Mouse (Mus musculus): ENCODE results near the gene Smoc2.

Gene Smoc2

DNA sequence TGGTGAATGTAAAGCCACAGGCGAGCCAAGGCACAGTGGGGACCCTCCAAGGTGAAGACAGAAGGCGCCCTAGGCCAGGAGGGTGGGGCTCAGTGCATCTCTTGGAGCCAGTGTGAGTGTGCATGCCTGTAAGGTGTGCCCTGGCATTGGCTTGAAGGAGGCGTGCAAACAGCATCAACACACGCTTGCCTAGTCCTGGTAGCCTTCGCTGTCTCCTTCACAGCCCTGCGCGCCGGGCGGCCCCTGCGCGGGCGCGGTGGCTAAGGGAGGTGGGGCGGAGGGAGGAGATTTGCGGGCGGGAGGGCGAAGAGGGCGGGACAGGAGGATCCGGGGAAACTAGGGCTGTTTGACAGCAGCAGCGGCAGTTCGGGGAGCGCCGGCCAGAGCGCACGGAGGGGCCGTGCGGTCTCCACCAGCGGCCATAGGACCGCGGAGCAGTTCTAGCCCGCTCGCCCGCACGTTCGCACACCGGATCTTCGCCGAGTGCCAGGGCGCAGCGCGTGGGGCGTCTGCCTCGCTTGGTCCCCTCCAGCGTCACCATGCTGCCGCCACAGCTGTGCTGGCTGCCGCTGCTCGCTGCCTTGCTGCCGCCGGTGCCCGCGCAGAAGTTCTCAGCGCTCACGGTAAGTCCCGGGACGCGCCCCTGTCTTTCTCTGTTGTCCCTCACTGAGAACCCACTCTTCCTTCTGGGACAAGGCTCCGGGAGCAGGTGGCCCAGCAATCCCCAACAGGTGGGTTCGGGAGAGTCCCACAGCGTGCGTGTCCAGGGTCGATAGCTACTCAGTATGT, at the start of gene Smoc2:
Gene Smoc2, plus strand, starts transcription at position 330 of the 789 bp plus-strand sequence.
- peak; percentile 25 for DNase-seq

DNA sequence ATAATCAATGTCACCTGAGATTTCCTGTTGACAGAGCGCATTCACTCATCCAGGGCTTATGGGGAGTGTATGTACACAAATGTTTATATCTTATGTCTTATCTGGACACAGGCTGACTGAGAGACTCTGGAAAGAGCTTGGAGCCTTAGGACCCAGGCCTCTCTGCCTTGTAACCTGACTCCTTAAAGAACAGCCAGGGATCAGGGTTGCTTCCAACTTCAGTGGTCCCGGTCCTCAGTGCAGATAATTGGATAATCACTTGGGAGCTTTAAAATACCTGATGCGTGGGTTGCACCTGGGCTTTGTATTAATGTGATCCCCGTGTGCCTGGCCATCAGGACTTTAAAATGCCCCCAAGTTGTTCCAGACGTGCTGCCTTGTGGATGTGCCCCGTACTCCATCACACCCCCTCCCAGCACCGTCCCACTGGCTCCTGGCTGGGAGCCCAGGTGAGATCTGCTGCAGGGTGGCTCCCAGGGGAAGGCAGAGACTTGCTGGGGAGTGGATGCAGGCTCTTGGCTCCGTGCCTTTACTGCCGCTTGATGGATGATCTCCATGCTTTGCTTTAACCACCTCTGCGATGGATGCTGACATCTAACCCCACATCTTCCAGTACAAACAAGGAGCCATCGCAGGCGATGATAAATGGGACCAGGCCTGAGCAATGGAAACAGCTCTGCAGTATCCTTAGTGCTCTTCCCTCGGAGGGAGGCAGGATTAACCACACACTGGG, 48.4 kb upstream of the Smoc2 start:
- no peak for DNase-seq

DNA sequence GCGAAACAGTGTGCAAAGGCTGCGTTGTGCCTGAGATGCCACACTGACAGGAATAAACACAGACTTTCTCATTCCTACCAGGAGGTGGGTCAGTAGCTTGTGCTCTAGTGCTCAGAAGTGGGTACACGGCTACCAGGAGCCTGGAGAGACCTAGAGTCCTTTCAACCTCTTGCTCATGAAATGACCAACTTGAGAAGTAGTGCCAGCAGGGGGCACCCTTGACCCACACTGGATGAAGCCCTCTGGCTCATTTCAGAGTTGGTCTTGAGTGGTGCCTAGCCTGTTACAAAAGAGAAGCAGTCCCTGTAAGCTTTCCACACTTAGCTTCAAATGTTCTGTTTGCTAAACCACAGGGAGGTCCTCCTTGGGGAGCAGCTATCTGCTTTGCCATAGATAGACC, 46.7 kb upstream of the Smoc2 start:
- DNase-seq, result peak; percentile 92

DNA sequence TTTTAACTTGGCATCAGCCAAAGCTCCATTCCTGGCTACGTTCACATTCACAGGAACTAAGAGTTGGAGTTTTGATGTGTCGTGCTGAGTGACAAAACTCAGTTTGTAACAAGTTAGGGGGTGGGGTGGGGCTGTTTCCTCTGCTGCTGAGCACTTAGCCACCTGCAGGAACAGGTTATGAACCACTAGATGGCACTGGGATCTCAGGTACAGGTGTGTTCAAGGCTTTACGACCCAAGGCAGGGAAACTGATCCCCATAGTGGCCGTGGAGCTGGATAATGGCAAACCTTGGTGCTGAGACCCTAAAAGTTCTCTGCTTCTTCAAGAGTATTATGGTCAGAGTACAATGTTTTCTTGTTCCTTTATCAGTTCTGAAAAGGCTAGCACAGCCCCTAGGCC, 45.6 kb upstream of the Smoc2 start:
- DNase-seq, result peak; percentile 13

DNA sequence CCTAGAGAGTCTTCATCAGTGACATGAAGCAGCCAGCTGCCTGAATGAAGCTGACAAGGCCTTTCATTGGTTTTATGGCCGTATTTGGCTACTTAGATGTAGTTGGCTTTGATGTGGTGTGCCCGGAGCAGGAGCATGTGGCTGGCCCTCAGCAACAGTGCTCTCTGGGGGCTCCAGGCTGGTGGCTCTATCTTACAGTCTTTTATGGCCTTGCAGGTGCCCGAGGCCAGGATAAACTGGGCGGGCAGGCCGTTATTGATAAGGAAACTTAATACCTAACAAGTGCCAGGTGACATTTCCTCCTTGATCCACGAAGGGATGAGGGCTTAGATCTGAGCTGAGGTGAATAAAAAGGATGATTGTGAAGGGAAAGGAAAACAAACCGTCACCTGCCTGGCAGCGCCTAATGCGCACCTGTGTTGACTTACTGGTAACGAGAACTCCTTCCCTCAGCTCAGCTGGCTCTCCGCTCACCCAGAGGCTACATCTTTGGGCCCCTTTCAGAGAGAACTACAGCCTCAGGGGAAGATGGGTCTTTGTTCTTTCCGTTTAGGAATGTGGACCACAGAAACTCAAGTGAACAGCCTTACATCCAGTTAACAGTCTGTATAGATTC, 44.4 kb upstream of the Smoc2 start:
- DNase-seq, result no peak

DNA sequence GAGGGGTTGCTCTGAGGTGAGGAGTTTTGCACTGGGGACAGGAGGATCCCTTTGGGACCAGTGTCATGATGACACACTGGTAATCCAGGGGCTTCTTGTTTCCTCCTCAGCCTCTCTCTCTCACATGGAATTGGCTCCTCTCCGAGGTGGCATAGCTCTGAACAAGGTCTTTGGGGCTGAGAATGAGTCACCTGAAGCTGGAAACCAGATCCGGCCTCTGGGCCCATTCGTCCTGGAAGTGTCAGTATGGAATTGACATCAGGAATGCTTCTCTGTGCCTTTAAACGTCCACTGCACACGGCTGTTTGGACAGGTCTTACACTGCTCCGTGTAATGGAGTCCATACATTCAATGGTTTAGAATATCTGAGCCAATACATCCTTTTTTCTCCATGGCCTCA, 42.2 kb upstream of the Smoc2 start:
- no peak for DNase-seq

DNA sequence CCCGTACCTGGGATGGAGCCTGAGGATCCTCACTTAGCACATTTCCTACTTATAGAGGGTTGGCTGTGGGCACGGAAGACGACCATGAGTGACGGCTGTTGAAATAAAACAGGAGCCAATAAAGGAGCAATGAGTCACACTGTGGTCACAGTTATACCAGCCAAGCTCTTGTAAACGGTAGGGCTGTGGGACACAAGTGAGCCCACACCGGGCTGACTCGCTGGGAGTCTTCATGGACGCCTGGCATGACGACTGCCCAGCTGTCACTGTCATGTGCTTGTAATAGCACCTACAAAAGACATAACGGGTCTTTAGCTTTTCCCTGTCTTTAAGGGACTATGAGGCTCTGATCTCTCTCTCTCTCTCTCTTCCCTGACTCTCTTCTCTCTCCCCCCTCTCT, 39.3 kb upstream of the Smoc2 start:
- no peak for DNase-seq

DNA sequence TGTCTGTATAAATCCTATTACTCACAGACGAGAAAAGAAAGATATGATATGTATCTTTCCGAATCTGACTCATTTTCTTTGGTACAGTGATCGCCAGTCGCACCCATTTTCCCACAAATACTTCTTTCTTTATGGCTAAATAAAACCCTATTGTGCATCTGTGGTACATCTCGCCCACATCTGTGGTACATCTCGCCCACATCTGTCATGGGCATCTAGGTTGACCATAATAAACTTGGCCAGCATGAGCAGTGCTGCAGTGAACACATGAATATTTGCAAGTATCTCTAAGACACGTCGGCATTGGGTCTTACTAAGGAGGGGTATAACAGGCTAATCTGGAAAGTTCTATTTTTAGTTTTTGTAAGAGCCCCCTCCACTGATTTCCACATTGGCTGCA, 36.7 kb upstream of the Smoc2 start:
- no peak for DNase-seq

DNA sequence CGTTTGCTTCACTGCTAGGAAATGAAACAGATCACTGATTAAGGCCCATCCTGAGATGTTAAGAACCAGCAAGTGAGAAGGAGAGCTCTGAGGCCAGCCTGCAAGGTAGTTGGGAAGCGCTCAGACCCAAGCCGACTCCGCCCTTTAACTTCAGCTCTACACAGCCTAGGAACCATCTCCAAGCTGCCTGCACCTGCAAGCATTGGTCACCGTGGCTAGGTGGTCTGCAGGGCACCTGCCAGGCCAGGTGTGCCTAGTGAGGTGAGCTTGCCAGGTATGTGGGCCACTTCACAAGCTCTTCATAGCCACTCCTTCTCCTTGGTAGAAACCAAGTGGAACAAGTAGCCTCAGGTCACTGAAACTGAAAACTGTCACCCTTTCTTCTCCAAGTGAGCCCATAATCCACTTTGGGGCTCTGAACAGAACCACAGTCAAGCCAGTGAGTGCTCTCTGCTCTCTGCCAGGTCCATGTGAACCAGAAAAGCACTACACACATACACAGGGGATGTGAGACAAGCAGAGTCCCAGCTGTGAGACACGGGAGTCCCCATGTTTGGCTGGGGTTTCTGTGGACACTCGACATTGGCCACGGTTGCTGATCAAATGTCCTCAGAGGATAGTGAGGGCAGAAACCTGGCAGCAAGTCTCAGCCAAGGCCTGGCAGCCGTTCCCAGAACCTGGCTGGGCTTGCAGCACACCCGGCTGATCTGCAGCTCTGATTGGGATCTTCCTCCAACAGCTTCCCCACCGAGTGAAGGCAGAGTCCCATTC, 34.9 kb upstream of the Smoc2 start:
- peak; percentile 75 for DNase-seq

DNA sequence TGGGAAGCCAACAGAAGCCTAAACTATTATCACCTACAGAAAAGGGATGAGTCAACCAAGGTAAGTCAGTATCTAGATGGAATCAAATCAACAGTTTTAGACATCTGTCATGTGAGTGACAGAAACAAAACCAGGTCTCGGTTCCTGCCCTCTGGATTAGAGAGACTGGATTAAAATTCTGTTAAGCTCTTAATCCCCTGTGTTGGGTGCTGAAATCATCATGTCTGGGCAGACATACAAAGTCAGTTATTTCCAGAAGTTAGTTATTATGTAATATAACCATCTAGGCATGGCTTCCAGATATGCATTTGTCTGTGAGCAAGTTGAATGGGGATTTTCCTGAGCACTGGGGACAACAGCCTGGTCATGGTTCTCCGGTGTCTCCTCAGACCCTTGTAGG, 33.0 kb upstream of the Smoc2 start:
- no peak for DNase-seq

DNA sequence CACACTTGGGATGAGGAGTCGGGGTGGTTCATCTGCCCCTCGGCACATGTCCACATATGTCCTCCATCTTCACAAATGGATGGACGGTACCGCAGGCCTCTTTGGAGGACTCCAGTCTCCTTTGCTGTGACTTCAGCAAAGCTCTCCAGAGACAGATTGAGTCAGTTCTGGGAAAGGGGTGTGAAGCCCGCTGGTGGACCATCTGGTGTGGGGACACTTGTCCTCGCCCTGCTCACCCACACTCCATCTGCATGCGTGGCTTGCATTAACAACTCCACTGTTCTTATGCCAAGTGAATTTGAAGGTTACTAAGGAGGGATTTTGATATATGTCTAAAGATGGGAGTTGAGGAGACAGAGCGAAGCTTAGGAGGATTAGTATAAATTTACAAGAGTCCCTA, 31.4 kb upstream of the Smoc2 start:
- no peak for DNase-seq

DNA sequence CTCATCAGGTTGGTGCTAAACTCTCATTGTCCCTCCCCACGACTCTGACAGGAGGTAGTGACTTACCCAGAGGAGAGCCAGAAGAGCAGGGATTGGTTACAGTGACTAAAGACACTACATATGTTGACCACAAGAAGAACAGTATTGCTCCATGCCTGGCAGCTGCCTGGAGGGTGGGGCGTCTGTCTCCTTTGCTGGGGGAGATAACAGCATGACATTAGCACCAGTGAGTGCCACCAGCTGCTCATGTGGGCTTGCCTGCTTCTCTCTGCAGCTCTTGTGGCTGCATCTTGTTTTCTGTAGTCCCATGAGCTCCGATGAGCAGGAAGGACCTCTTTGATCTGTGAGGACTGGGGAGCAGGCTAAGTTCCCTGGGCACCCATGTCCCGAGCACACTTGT, 29.7 kb upstream of the Smoc2 start:
- DNase-seq, result peak; percentile 19

DNA sequence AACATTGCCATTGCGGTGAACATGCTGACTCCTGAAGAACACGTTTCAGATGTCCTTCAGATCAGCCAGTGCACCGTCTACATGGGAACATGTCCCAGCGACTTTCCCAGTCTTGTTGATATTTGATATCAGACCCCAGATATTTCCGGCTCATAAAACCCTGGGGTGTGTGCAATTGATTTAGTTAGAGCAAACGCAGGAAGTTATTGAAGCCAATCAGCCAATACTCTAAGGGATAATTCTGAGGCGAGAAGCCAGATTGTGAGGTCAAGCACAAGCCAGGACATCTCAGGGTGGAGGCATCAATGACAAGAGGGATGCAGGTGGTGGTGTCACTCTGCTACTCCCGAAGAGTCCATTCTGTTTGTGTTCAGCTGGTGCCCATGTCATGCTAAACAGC, 28.9 kb upstream of the Smoc2 start:
- no peak for DNase-seq

DNA sequence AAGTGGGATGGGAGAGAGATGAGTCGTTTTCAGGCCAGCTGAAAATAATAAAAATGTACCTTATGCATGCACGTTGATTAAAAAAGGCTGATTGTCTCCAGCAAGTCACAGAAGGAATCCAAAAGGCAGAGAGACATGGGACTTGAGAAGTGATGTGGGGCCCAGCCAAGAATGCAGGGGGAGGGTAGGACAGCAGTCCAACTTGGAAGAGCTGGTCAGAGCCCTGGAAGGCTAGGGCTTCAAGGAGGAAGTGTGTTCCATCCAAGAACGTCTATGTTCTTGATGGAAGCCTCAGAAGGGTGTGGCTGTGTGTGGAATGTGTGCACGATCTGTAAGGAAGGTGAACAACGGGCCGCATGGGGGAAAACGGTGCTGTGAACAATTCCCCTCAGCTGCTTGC, 26.9 kb upstream of the Smoc2 start:
- DNase-seq, result no peak

DNA sequence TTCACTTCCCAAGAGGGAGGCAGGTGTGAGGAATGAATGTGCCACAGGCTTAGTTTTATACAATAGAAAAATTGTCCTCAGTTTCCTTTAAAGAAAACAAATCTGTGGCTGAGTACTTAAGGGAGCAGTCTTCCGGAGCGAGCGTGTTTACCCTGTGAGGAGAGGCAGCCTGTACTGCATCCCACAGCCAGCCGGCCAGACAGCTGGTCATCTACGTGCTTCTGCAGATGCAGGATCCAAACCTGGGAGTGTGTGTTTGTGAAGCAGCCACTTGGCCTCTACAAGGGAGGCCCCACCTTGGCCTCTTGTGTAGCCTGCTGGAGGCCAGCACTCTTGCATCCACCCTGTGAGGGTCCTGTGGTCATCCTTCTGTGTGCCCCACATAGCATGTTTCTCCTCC, 24.7 kb upstream of the Smoc2 start:
- DNase-seq, result no peak

DNA sequence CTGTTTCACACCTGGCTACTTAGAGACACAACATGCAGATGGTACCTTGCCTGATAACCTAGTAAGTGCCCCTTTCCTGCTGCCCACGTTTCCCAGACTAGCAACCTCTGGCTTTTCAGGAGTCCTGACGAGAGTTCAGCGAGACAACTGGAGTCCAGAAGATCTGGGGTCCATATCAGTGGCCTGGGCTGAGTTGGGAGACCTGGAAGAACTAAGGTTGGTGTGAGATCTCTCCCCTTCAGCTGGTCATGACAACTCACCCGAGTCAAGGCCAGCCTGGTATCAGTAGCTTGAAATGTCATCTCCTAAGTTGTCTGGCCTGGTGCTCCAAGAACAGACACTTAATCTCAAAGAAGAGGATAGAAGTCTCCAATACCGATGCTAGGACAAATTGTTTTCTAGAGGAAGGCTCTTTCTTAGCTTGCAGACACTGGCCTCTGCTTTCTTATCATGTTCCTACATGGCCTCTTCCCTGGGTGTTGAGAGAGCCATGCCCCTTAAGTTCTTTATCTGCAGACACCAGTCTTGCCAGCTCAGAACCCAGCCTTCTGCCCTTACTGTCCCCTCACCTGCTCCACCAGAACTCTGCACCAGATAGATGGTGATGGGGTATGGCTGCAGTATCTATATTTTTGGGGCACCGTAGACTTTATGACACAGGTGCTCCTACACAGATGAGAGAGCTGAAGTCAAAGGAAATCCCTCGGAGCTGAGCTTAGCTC, 21.3 kb upstream of the Smoc2 start:
- no peak for DNase-seq

DNA sequence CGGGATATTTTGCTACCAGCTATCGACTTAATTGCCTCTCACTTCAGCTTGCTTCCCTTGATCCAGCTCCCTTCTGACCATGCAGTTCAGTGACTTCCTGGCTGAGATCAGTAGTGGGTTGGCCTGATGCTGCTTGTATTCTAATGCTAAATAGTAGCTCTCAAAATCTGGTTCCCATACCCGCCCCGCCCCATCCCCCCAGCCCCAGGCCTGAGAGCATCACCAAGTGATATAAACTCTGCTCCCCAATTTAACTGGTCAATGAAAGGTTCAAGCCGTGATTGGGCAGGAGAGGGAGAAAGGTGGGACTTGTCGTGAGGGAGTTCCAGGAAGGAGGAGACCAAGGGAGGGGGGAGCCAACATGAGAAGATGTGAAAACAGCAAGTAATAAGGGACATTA, 20.4 kb upstream of the Smoc2 start:
- DNase-seq, result no peak

DNA sequence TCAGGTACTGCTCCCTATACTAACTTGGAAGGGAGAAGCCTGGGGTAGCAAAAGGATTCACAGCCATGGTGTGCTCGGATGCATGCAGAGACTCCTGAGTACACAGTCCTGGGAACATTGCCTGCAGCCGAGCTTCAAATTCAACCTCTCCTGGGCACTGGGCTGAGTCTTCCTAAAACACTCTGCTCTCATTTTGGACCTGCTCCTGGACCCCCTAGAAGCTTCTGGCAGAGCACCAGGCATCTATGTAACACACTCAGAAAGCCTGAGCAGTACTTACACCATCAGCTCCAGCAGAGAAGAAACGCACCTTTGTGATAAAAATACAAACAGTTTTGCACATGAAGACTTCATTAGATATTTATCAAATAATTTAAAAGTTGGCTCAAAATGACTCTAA, 18.3 kb upstream of the Smoc2 start:
- no peak for DNase-seq

DNA sequence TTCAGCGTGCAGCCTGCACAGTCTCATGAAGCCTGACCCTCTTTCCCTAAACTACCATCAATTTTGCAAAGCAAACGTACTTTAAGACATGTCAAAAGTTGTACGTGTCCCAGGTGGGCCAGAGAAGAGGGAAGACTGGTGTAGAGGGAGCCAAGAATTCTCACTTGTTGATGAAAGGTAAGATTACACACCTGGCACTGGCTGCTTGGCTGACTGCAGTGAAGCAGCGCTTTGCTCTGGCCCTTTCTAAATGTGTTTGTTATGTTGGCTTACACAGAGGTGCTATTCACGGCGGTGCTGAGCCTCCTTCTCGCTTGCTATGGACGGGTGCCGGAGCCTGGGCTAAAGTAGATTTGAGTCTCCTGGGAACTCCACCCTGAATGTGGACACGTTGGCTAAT, 17.1 kb upstream of the Smoc2 start:
- DNase-seq, result no peak

DNA sequence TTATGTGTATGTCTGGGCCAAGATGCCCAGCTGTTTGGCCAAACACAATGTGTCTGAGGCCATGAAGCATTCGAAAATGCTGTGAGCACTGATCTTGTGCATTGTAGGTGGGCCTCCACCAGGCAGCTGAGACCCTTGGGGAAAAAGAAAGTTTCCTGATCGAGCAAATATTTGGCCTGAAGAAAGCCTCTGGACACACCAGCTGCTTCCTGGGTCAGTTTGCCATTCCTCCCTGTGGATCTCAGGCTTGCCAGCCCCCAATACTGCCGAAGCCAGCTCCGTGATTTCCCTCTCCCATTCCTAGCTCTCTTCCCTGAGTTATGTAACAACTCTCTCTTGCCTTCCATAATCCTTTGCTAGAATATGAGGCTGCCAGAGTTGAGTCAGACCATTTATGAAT, 11.3 kb upstream of the Smoc2 start:
- no peak for DNase-seq

DNA sequence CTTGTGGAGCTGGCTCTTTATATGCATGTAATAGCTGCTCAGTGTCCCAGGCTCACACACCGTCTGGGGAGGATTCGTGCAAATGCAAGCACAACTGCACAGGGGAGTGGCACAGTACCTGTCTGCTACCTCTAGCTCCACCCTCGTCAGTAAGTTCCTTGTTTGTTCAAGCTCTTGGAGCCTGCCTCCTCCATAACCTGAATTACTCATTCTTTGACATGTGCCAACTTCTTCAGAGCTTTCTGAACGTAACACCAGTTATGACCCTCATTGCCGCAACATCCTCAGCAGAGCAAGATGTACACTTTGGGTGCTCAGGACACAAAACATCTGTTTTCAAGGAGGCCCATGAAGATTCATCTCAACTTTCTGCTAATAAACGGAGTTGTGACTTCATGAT, 5.9 kb upstream of the Smoc2 start:
- DNase-seq, result peak; percentile 44

DNA sequence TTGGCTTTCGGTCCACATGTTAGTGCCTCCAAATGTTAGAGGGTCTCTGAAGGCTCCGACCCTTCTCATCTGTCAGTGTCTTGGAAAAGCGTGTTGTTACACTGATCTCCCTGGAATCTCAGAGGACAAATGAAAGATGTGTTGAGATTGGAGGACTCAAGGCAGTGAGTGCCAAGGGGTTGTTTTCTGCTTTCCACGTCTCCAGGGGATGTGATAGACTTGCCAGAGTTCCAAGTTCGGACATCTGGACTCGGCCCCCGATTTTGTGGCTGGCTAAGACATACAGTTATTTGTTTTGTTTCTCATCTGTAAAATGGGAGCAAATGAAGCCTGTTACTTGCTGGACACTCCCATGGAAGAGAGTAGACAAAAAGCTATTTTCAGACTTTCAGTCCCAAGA, 2.0 kb upstream of the Smoc2 start:
- no peak for DNase-seq

DNA sequence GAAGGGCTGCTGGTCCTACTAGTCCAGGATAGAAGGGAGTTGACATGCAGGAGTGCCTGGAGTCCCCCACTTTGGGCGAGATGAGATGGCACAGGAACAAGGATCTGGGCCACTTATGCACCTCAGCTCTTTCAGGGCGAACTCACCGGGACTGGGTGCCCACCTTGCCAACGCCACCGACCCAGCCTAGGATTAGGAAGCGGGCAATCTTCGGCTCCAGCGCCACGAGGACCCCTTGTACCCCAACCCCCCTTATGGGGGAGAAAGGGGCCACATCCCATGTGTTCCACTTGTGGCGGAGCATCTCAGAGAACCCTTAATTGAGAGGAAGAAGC, 627 bp downstream of the Smoc2 start:
- DNase-seq, result no peak
